Mouse (Mus musculus): Measurements from ENCODE around the gene Bcl6b. TPM values are rescaled to one million over a fixed set of nuclear protein-coding genes. Genes with fewer than 3 reads are reported as not detected.
A peak's percentile ranks its signal among the peaks of the same experiment; 100 is the strongest.

The Bcl6b gene
- polyA plus RNA-seq, 1 experiment from 2014 or later: 5.0 TPM

DNA sequence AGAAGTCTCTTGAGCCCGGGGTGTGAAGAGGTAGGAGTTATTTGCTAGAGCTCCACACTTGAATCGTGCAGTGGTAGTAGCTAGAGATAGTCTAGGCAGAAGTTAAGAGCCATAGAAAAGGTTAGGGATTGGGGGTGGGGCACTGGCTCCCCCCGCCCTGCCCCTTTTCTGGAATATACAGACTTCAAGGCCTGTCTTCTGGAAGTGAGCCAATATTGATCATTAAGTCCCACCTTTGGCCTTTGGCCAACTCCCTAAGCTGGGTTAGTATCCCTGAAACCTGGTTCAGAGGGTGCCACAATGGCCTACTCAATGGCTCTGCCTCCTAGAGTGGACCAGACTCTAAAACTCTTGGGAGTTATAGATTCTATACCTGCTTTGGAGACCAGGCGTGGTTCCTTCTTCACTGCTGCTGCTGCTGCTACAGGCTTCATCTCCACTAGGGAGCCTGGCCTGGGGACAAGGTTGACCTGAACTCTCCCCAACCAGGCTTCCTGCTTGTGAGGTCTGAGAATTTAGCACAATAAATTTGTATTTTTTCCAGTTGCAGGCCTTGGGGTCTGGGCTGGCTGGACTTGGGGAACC, 1.8 kb downstream of the Bcl6b start:
- no peak overlapping the region for H3K27ac ChIP-seq (ENCODE audit: low read depth, low read length)
- peaks cover 51% of the 10 kb centered on the region for H3K27me3 ChIP-seq (ENCODE audit: control insufficient read depth, insufficient read depth, low read length)
- no peaks in the 10 kb centered on the region for H3K36me3 ChIP-seq (ENCODE audit: control insufficient read depth, insufficient read depth, low read length)
- H3K4me3 ChIP-seq (ENCODE audit: low read depth, low read length): no peak overlapping the region
- no peak overlapping the region for H3K9ac ChIP-seq (ENCODE audit: low read depth, low read length)
- no peaks in the 10 kb centered on the region for H3K9me3 ChIP-seq (ENCODE audit: control insufficient read depth, low read length)
- ATAC-seq (ENCODE audit: low FRiP score): no peak
- H3K4me1 ChIP-seq (replicated peaks; ENCODE audit: control insufficient read depth, insufficient read depth, low read length): peaks cover 4% of the 10 kb centered on the region; the same call in 1 of the 2 replicates
- no peak for DNase-seq (ENCODE audit: low spot score)
- WGBS: 91% methylated on average over 4 of the region's 4 CpGs
- no peak overlapping the region for H3K4me2 ChIP-seq (replicated peaks; ENCODE audit: low read depth, low read length)

DNA sequence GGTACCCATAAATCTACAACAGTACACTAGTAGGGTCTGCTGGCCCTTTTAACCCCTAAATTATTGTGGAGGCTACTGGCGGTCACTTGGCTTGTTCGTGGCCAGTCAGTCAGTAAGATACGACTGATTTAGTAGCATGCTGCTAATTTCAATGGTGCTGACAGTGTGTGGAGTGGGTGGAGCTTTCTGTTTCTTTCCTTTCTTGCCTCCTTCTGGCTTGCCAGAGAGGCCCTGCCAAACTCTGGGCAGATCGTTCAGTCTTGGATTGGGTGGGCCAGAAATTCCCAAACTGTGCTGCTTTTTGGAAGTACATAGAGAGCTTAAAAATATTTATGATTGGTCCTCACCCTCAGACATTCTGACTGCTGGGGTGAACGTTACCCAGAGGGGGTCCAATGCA, 2.5 kb downstream of the Bcl6b start:
- no peak overlapping the region for H3K27ac ChIP-seq (ENCODE audit: low read depth, low read length)
- ATAC-seq (ENCODE audit: low FRiP score) (no peak), DNase-seq (ENCODE audit: low spot score) (no peak)
- H3K9ac ChIP-seq (ENCODE audit: low read depth, low read length): no peak overlapping the region
- peaks cover 5% of the 10 kb centered on the region; the same call in 1 of the 2 replicates for H3K4me1 ChIP-seq (replicated peaks; ENCODE audit: control insufficient read depth, insufficient read depth, low read length)
- WGBS: 47% methylated on average over 5 of the region's 5 CpGs
- peaks cover 51% of the 10 kb centered on the region for H3K27me3 ChIP-seq (ENCODE audit: control insufficient read depth, insufficient read depth, low read length)
- H3K4me2 ChIP-seq (replicated peaks; ENCODE audit: low read depth, low read length): no peak overlapping the region
- no peak overlapping the region for H3K4me3 ChIP-seq (ENCODE audit: low read depth, low read length)
- no peaks in the 10 kb centered on the region for H3K9me3 ChIP-seq (ENCODE audit: control insufficient read depth, low read length)
- H3K36me3 ChIP-seq (ENCODE audit: control insufficient read depth, insufficient read depth, low read length): no peaks in the 10 kb centered on the region

DNA sequence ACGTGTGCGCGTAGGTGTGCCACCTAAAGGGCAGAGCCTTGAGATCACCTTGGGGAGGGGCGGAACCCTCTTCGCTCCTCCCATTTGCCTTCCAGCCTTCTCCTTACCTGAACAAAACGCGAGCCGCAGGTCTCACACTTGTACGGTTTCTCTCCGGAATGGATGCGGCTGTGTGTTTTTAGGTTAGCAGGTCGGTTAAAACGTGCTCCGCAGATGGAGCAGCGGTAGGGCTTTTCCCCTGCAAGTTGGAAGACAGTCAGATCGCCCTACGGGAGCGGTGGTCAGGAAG, 3.1 kb downstream of the Bcl6b start:
- ATAC-seq (ENCODE audit: low FRiP score) (no peak), DNase-seq (ENCODE audit: low spot score) (peak; percentile 28)
- Histone ChIP-seq H3K4me2 (replicated peaks; ENCODE audit: low read depth, low read length) (0 out of 2 replicates have a peak overlapping the region, but pooled peaks have one; percentile 9), H3K4me3 (ENCODE audit: low read depth, low read length) (peak overlapping the region; percentile 10), H3K36me3 (ENCODE audit: control insufficient read depth, insufficient read depth, low read length) (no peaks in the 10 kb centered on the region), H3K9ac (ENCODE audit: low read depth, low read length) (no peak overlapping the region; the same call in 1 of the 2 replicates), H3K27me3 (ENCODE audit: control insufficient read depth, insufficient read depth, low read length) (peaks cover 51% of the 10 kb centered on the region), H3K4me1 (replicated peaks; ENCODE audit: control insufficient read depth, insufficient read depth, low read length) (peaks cover 7% of the 10 kb centered on the region; the same call in 1 of the 2 replicates), H3K9me3 (ENCODE audit: control insufficient read depth, low read length) (no peaks in the 10 kb centered on the region), H3K27ac (ENCODE audit: low read depth, low read length) (no peak overlapping the region)
- 6% methylated on average over 18 of the region's 18 CpGs for WGBS

GRCm38 (mm10) chr11:70225798-70226601, 3.6 kb downstream of the Bcl6b start:
- H3K4me1 ChIP-seq (replicated peaks; ENCODE audit: control insufficient read depth, insufficient read depth, low read length): peaks cover 7% of the 10 kb centered on the region; the same call in 1 of the 2 replicates
- peak; percentile 37 for DNase-seq (ENCODE audit: low spot score)
- no peaks in the 10 kb centered on the region for H3K9me3 ChIP-seq (ENCODE audit: control insufficient read depth, low read length)
- no peak for ATAC-seq (ENCODE audit: low FRiP score)
- H3K4me2 ChIP-seq (replicated peaks; ENCODE audit: low read depth, low read length): peak overlapping the region; percentile 9; the same call in 1 of the 2 replicates
- no peak overlapping the region for H3K27ac ChIP-seq (ENCODE audit: low read depth, low read length)
- H3K27me3 ChIP-seq (ENCODE audit: control insufficient read depth, insufficient read depth, low read length): peaks cover 51% of the 10 kb centered on the region
- whole genome bisulfite sequencing: 20% methylated on average over 27 of the region's 27 CpGs
- no peaks in the 10 kb centered on the region for H3K36me3 ChIP-seq (ENCODE audit: control insufficient read depth, insufficient read depth, low read length)
- peak overlapping the region; percentile 9; the same call in 1 of the 2 replicates for H3K9ac ChIP-seq (ENCODE audit: low read depth, low read length)
- H3K4me3 ChIP-seq (ENCODE audit: low read depth, low read length): peak overlapping the region; percentile 10

GRCm38 (mm10) chr11:70223724-70224123, 5.9 kb downstream of the Bcl6b start:
- H3K36me3 ChIP-seq (ENCODE audit: control insufficient read depth, insufficient read depth, low read length): no peaks in the 10 kb centered on the region
- H3K9ac ChIP-seq (ENCODE audit: low read depth, low read length): no peak overlapping the region
- H3K9me3 ChIP-seq (ENCODE audit: control insufficient read depth, low read length): no peaks in the 10 kb centered on the region
- 0 out of 2 replicates have a peak, but pooled peaks cover 3% of the 10 kb centered on the region for H3K4me1 ChIP-seq (replicated peaks; ENCODE audit: control insufficient read depth, insufficient read depth, low read length)
- H3K4me3 ChIP-seq (ENCODE audit: low read depth, low read length): no peak overlapping the region
- no peak overlapping the region for H3K4me2 ChIP-seq (replicated peaks; ENCODE audit: low read depth, low read length)
- H3K27me3 ChIP-seq (ENCODE audit: control insufficient read depth, insufficient read depth, low read length): peaks cover 35% of the 10 kb centered on the region
- DNase-seq (ENCODE audit: low spot score) (no peak), ATAC-seq (ENCODE audit: low FRiP score) (no peak)
- 86% methylated on average over 9 of the region's 9 CpGs for WGBS
- H3K27ac ChIP-seq (ENCODE audit: low read depth, low read length): no peak overlapping the region

DNA sequence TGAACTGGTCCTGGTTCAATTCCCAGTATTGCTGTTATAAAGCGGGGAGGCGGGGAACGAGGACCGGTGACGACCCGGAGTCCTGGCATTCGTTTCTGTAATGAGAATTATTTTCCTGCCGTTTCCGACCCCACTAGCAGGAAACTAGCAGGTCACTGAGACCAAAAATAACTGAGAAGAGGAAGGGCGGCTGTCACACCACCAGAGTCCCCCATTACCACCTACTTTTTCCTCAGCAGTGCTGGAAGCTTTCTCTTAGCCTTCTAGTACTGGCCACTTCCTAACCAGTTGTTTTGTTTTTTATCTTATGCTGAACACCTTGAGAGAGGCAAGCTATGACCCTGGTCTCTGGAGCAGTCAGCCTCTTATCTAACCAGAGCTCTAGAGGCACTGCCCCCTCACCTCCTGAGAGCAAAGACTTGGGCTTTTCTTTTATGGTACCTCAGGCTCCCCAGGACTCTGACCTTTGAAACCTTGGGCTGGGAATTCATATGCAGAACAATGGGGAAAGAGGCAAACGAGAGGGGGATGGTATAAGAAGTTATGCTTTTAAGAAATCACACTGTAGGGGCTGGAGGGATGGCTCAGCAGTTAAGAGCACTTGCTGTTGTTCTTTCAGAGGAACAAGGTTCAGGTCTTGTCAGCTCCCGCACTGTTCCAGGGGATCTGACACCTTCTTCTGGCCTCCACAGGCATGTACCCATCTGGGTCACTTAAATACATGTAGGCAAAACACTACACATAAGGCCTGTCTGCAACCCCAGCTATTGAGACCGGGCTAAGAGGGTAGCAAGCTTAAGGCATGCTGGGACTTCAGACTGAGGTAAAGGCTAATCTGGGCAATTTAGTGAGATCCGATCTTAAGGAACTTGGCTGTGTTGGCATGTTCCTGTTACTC, 7.7 kb downstream of the Bcl6b start:
- ATAC-seq (ENCODE audit: low FRiP score) (no peak), DNase-seq (ENCODE audit: low spot score) (no peak)
- H3K4me2 ChIP-seq (replicated peaks; ENCODE audit: low read depth, low read length): peak overlapping the region; percentile 63
- 11% methylated on average over 14 of the region's 14 CpGs for WGBS
- H3K9ac ChIP-seq (ENCODE audit: low read depth, low read length): peak overlapping the region; percentile 72
- H3K4me3 ChIP-seq (ENCODE audit: low read depth, low read length): peak overlapping the region; percentile 52
- H3K27me3 ChIP-seq (ENCODE audit: control insufficient read depth, insufficient read depth, low read length): peaks cover 19% of the 10 kb centered on the region
- H3K36me3 ChIP-seq (ENCODE audit: control insufficient read depth, insufficient read depth, low read length): no peaks in the 10 kb centered on the region
- H3K9me3 ChIP-seq (ENCODE audit: control insufficient read depth, low read length): no peaks in the 10 kb centered on the region
- 0 out of 2 replicates have a peak, but pooled peaks cover 5% of the 10 kb centered on the region for H3K4me1 ChIP-seq (replicated peaks; ENCODE audit: control insufficient read depth, insufficient read depth, low read length)
- H3K27ac ChIP-seq (ENCODE audit: low read depth, low read length): peak overlapping the region; percentile 60

DNA sequence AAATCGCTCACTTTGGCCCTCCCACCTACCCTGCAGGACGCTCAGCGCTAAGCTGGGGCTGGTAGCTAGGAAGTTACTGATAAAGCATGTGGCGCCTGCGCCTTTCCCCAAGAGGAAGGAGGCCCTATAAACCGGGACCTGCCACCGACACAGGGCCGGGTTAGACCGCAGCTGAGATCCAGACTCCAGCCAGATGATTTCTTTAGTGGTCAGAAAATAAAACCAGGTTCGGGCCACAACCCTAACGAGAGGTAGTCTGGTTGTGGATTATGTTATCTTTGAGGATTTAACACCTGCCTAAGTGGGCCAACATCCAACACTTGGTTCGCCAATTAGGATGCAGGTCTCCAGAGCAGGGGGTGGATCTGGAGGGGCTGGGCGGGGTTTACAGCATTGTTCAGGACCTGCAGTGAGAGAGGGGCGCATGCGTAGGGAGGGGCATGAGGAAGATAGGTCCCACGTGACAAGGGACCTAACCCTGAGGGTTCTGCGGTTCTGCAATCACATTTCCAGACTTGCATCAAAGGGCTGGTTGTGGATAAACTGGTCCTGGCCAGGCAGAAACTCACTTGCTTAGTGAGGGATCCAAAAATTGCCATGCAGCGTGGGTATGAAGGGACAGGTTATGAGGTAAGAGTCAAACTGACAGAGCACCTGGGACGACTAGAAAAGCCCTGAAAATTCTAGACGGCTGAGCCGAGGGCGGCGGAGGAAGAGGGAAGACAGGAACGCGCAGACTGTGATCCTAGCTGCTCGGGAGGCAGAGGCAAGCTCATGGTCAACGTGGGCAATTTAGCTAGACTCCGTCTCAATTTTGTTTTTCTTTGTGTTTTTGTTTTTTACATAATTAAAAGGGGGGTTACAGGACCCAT, 8.6 kb downstream of the Bcl6b start, which contains the start of gene Slc16a13:
Gene Slc16a13, minus strand, starts transcription at position 334 of the 872 bp plus-strand sequence.
- Histone ChIP-seq H3K36me3 (ENCODE audit: control insufficient read depth, insufficient read depth, low read length) (no peaks in the 10 kb centered on the region), H3K4me1 (replicated peaks; ENCODE audit: control insufficient read depth, insufficient read depth, low read length) (0 out of 2 replicates have a peak, but pooled peaks cover 5% of the 10 kb centered on the region), H3K27me3 (ENCODE audit: control insufficient read depth, insufficient read depth, low read length) (peaks cover 18% of the 10 kb centered on the region), H3K9ac (ENCODE audit: low read depth, low read length) (peak within 1 kb of the TSS; percentile 76), H3K9me3 (ENCODE audit: control insufficient read depth, low read length) (no peaks in the 10 kb centered on the region), H3K4me2 (replicated peaks; ENCODE audit: low read depth, low read length) (peak within 1 kb of the TSS; percentile 63), H3K27ac (ENCODE audit: low read depth, low read length) (peak within 1 kb of the TSS; percentile 74), H3K4me3 (ENCODE audit: low read depth, low read length) (peak within 1 kb of the TSS; percentile 52)
- ATAC-seq (ENCODE audit: low FRiP score) (peak; percentile 97), DNase-seq (ENCODE audit: low spot score) (peak; percentile 97)
- under 1% methylated on average over 28 of the region's 28 CpGs for WGBS

All from hindbrain, embryonic 11.5 days (tissue).